Mouse (Mus musculus): ENCODE results near the gene Mknk2. TPM values are rescaled to one million over a fixed set of nuclear protein-coding genes. Genes with fewer than 3 reads are reported as not detected.
A peak's percentile ranks its signal among the peaks of the same experiment; 100 is the strongest.

The Mknk2 gene
- polyA plus RNA-seq, 1 experiment from 2014 or later, result 71.3 TPM

GRCm38 (mm10) chr10:80628925-80629324, 49.0 kb downstream of the Mknk2 start:
- H3K27ac ChIP-seq (ENCODE audit: low read length), result no peak overlapping the region
- no peak overlapping the region for H3K9ac ChIP-seq (replicated peaks; ENCODE audit: low read depth, low read length)
- peaks cover 7% of the 10 kb centered on the region; the same call in 1 of the 2 replicates for H3K36me3 ChIP-seq (ENCODE audit: control insufficient read depth, insufficient read depth, low read length)
- WGBS, result 87% methylated on average over 9 of the region's 9 CpGs
- no peaks in the 10 kb centered on the region for H3K27me3 ChIP-seq (ENCODE audit: control insufficient read depth, insufficient read depth, low read length)
- ATAC-seq (ENCODE audit: insufficient number of reproducible peaks, insufficient read depth, low FRiP score, low read depth), result no peak
- H3K4me1 ChIP-seq (ENCODE audit: control insufficient read depth, insufficient read depth, low read length), result peaks cover 19% of the 10 kb centered on the region
- no peak overlapping the region for H3K4me2 ChIP-seq (replicated peaks; ENCODE audit: low read depth, low read length)
- H3K9me3 ChIP-seq (ENCODE audit: control insufficient read depth, low read depth, low read length), result no peaks in the 10 kb centered on the region
- H3K4me3 ChIP-seq (ENCODE audit: low read depth, low read length), result no peak overlapping the region

DNA sequence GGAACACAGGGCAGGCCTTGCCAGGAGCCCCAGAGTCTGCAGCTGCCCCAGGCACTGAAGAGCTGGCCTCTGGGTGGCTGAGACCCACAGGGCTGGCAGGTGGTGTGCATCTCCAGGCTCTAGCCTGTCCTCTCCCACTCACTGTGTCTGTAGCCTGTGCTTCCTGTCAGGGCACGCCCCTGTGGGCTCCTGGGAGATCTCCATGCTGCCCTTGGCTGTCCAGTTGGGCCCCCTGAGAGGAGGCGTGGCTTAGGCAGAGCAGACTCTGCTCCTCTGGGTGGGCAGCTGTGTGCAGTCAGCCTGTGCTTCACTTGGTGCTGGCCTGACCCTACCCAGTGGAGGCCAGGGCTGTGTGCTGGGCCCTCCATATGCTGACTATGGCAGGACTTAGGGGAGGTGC, 50.2 kb downstream of the Mknk2 start:
- Histone ChIP-seq H3K4me2 (replicated peaks; ENCODE audit: low read depth, low read length) (no peak overlapping the region), H3K27me3 (ENCODE audit: control insufficient read depth, insufficient read depth, low read length) (no peaks in the 10 kb centered on the region), H3K4me1 (ENCODE audit: control insufficient read depth, insufficient read depth, low read length) (peaks cover 22% of the 10 kb centered on the region), H3K9me3 (ENCODE audit: control insufficient read depth, low read depth, low read length) (no peaks in the 10 kb centered on the region), H3K9ac (replicated peaks; ENCODE audit: low read depth, low read length) (no peak overlapping the region), H3K27ac (ENCODE audit: low read length) (no peak overlapping the region), H3K4me3 (ENCODE audit: low read depth, low read length) (no peak overlapping the region), H3K36me3 (ENCODE audit: control insufficient read depth, insufficient read depth, low read length) (peaks cover 7% of the 10 kb centered on the region; the same call in 1 of the 2 replicates)
- ATAC-seq (ENCODE audit: insufficient number of reproducible peaks, insufficient read depth, low FRiP score, low read depth), result peak; percentile 33; the same call in 1 of the 2 replicates
- 17% methylated on average over 2 of the region's 2 CpGs for WGBS

- H3K36me3 ChIP-seq (ENCODE audit: control insufficient read depth, insufficient read depth, low read length), result peaks cover 5% of the 10 kb centered on the region; the same call in 1 of the 2 replicates
- H3K4me3 ChIP-seq (ENCODE audit: low read depth, low read length), result no peak overlapping the region
- no peaks in the 10 kb centered on the region for H3K9me3 ChIP-seq (ENCODE audit: control insufficient read depth, low read depth, low read length)
- no peaks in the 10 kb centered on the region for H3K27me3 ChIP-seq (ENCODE audit: control insufficient read depth, insufficient read depth, low read length)
- H3K4me1 ChIP-seq (ENCODE audit: control insufficient read depth, insufficient read depth, low read length), result peaks cover 27% of the 10 kb centered on the region
- ATAC-seq (ENCODE audit: insufficient number of reproducible peaks, insufficient read depth, low FRiP score, low read depth), result no peak
- WGBS, result 88% methylated on average over 4 of the region's 4 CpGs
- no peak overlapping the region for H3K4me2 ChIP-seq (replicated peaks; ENCODE audit: low read depth, low read length)
- no peak overlapping the region for H3K27ac ChIP-seq (ENCODE audit: low read length)
- no peak overlapping the region for H3K9ac ChIP-seq (replicated peaks; ENCODE audit: low read depth, low read length)
Measured at GRCm38 (mm10) chr10:80625764-80626163, 52.1 kb downstream of the Mknk2 start.

GRCm38 (mm10) chr10:80623457-80624191, 54.3 kb downstream of the Mknk2 start:
- Histone ChIP-seq H3K27ac (ENCODE audit: low read length) (peak overlapping the region; percentile 88), H3K4me1 (ENCODE audit: control insufficient read depth, insufficient read depth, low read length) (peaks cover 24% of the 10 kb centered on the region), H3K36me3 (ENCODE audit: control insufficient read depth, insufficient read depth, low read length) (no peaks in the 10 kb centered on the region; the same call in 1 of the 2 replicates), H3K9ac (replicated peaks; ENCODE audit: low read depth, low read length) (peak overlapping the region; percentile 90), H3K9me3 (ENCODE audit: control insufficient read depth, low read depth, low read length) (no peaks in the 10 kb centered on the region), H3K4me3 (ENCODE audit: low read depth, low read length) (peak overlapping the region; percentile 86), H3K27me3 (ENCODE audit: control insufficient read depth, insufficient read depth, low read length) (no peaks in the 10 kb centered on the region), H3K4me2 (replicated peaks; ENCODE audit: low read depth, low read length) (peak overlapping the region; percentile 86)
- no peak for ATAC-seq (ENCODE audit: insufficient number of reproducible peaks, insufficient read depth, low FRiP score, low read depth)
- WGBS, result 10% methylated on average over 15 of the region's 15 CpGs

DNA sequence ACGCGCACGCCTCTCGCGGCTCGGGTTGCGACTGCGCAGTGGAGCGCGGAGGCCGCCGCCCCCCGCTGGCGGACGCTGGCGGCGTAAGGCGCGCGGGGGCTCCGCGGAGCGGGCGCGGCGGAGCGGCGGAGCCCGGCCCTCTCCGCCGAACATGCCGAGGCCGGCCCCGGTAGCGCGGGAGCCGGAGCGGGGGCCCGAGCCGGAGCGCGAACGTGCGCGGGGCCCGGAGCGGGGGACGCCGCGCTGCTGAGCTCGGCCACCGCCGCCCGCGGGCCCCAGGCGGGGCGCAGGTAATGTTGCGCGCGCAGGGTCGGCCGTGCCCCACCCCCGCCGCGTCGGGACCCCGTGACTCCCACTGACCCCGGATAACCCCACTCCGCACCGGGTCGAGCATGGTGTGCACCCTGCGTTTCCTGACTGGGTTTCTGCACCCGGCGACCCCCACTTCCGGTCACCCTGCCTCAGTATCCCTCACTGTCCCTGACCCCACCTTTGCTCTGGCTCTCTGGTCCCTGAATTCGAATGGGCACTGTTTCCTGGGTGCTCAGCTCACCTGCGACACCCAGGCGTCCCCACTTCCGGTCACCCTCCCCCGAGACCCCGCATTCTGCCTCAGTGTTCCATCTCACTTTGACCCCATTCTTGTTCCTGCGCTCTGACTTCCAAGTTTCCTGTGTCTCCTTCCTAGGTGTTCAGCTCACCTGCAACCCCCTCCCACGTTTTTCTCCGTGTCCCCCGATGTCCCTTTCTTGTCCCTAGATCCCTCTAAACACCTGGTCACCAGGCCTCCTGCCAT, 55.1 kb downstream of the Mknk2 start, which contains the start of gene Csnk1g2:
Csnk1g2 (plus strand) TSS at position 178 of the 796 bp plus-strand sequence.
- peaks cover 20% of the 10 kb centered on the region for H3K4me1 ChIP-seq (ENCODE audit: control insufficient read depth, insufficient read depth, low read length)
- H3K27ac ChIP-seq (ENCODE audit: low read length), result peak within 1 kb of the TSS; percentile 95
- H3K9me3 ChIP-seq (ENCODE audit: control insufficient read depth, low read depth, low read length), result no peaks in the 10 kb centered on the region
- peak within 1 kb of the TSS; percentile 90 for H3K9ac ChIP-seq (replicated peaks; ENCODE audit: low read depth, low read length)
- H3K4me3 ChIP-seq (ENCODE audit: low read depth, low read length), result peak within 1 kb of the TSS; percentile 86
- 0 out of 2 replicates have a peak, but pooled peaks have one; percentile 2 for ATAC-seq (ENCODE audit: insufficient number of reproducible peaks, insufficient read depth, low FRiP score, low read depth)
- H3K36me3 ChIP-seq (ENCODE audit: control insufficient read depth, insufficient read depth, low read length), result no peaks in the 10 kb centered on the region; the same call in 1 of the 2 replicates
- H3K4me2 ChIP-seq (replicated peaks; ENCODE audit: low read depth, low read length), result peak within 1 kb of the TSS; percentile 86
- WGBS, result under 1% methylated on average over 74 of the region's 85 CpGs
- no peaks in the 10 kb centered on the region for H3K27me3 ChIP-seq (ENCODE audit: control insufficient read depth, insufficient read depth, low read length)

- Histone ChIP-seq H3K27ac (ENCODE audit: low read length) (peak overlapping the region; percentile 95), H3K4me1 (ENCODE audit: control insufficient read depth, insufficient read depth, low read length) (peaks cover 13% of the 10 kb centered on the region), H3K4me3 (ENCODE audit: low read depth, low read length) (peak overlapping the region; percentile 86), H3K9ac (replicated peaks; ENCODE audit: low read depth, low read length) (peak overlapping the region; percentile 33), H3K4me2 (replicated peaks; ENCODE audit: low read depth, low read length) (peak overlapping the region; percentile 86), H3K9me3 (ENCODE audit: control insufficient read depth, low read depth, low read length) (no peaks in the 10 kb centered on the region), H3K27me3 (ENCODE audit: control insufficient read depth, insufficient read depth, low read length) (no peaks in the 10 kb centered on the region), H3K36me3 (ENCODE audit: control insufficient read depth, insufficient read depth, low read length) (no peaks in the 10 kb centered on the region; the same call in 1 of the 2 replicates)
- under 1% methylated on average over 64 of the region's 64 CpGs for WGBS
- peak; percentile 96 for ATAC-seq (ENCODE audit: insufficient number of reproducible peaks, insufficient read depth, low FRiP score, low read depth)
Measured at GRCm38 (mm10) chr10:80621940-80622660, 55.8 kb downstream of the Mknk2 start.

GRCm38 (mm10) chr10:80621690-80621939, 56.3 kb downstream of the Mknk2 start:
- Histone ChIP-seq H3K27me3 (ENCODE audit: control insufficient read depth, insufficient read depth, low read length) (no peaks in the 10 kb centered on the region), H3K4me2 (replicated peaks; ENCODE audit: low read depth, low read length) (peak overlapping the region; percentile 62), H3K4me1 (ENCODE audit: control insufficient read depth, insufficient read depth, low read length) (peaks cover 13% of the 10 kb centered on the region), H3K4me3 (ENCODE audit: low read depth, low read length) (peak overlapping the region; percentile 86), H3K9ac (replicated peaks; ENCODE audit: low read depth, low read length) (peak overlapping the region; percentile 33), H3K27ac (ENCODE audit: low read length) (peak overlapping the region; percentile 95), H3K9me3 (ENCODE audit: control insufficient read depth, low read depth, low read length) (no peaks in the 10 kb centered on the region), H3K36me3 (ENCODE audit: control insufficient read depth, insufficient read depth, low read length) (no peaks in the 10 kb centered on the region; the same call in 1 of the 2 replicates)
- under 1% methylated on average over 9 of the region's 9 CpGs for WGBS
- ATAC-seq (ENCODE audit: insufficient number of reproducible peaks, insufficient read depth, low FRiP score, low read depth), result no peak

All from stomach, embryonic 14.5 days (tissue).